Mouse (Mus musculus): ENCODE data around the gene Ifitm1. TPM values are rescaled to one million over a fixed set of nuclear protein-coding genes. Genes with fewer than 3 reads are reported as not detected.
A peak's percentile ranks its signal among the peaks of the same experiment; 100 is the strongest.

The Ifitm1 gene
- total and polyA plus RNA-seq, 3 experiments = 0.23 TPM; not detected in 2

- TF ChIP-seq EP300 (IDR thresholded peaks at IDR 0.05; ENCODE audit: low read depth in 1 of 2, low read length in 2 of 2) (peak in 1 of 2 experiments; percentile 29; a peak in 1 of 4 replicates), TAL1 (IDR thresholded peaks at IDR 0.05; ENCODE audit: low read length) (no peak), ZKSCAN1 (IDR thresholded peaks at IDR 0.05; ENCODE audit: low read depth, low read length) (no peak), MAFK (IDR thresholded peaks at IDR 0.05; ENCODE audit: borderline replicate concordance, low read depth, low read length) (no peak), POLR2AphosphoS5 (IDR thresholded peaks at IDR 0.05; ENCODE audit: borderline replicate concordance, low read depth, low read length) (no peak), CTCF (IDR thresholded peaks at IDR 0.05 in 2 of 3, conservative IDR thresholded peaks at IDR 0.05 in 1 of 3; ENCODE audit: control insufficient read depth in 1 of 3, insufficient read depth in 1 of 3, low read depth in 2 of 3, low read length in 3 of 3, poor library complexity in 1 of 3, severe bottlenecking in 1 of 3) (no peak), ZC3H11A (IDR thresholded peaks at IDR 0.05; ENCODE audit: low read depth, low read length) (no peak)
Observed at GRCm38 (mm10) chr7:140955758-140956555, 11.1 kb upstream of the Ifitm1 start, which contains the start of the genes Gm45717 and Ifitm2 (continued).

GRCm38 (mm10) chr7:140956556-140956869 is 10.5 kb upstream of the Ifitm1 start:
- DNase-seq (ENCODE audit: low read depth, low spot score) = no peak
- Histone ChIP-seq H3K9ac (ENCODE audit: control insufficient read depth, low read depth, low read length, poor library complexity, severe bottlenecking) (peak overlapping the region; percentile 48), H3K36me3 (ENCODE audit: control insufficient read depth in 1 of 2, insufficient read depth in 2 of 2, low read length in 2 of 2) (peaks cover 0 to 14% of the 10 kb centered on the region in 2 experiments; a peak in 2 of 4 replicates), H3K9me3 (replicated peaks; ENCODE audit: insufficient read depth, low read length) (no peaks in the 10 kb centered on the region), H3K4me3 (ENCODE audit: control insufficient read depth in 1 of 2, insufficient read depth in 1 of 2, low read depth in 2 of 2, low read length in 2 of 2) (peak overlapping the region; percentile 69 to 70), H3K27me3 (ENCODE audit: control insufficient read depth in 1 of 2, insufficient read depth in 2 of 2, low read length in 2 of 2) (no peaks in the 10 kb centered on the region; a peak in 1 of 4 replicates), H3K79me2 (ENCODE audit: control insufficient read depth, insufficient read depth, low read length, poor library complexity) (peaks cover 29% of the 10 kb centered on the region), H3K4me1 (ENCODE audit: control insufficient read depth in 1 of 2, insufficient read depth in 2 of 2, low read length in 2 of 2) (peaks cover 0 to 21% of the 10 kb centered on the region in 2 experiments; a peak in 3 of 4 replicates), H3K27ac (ENCODE audit: control insufficient read depth, low read depth, low read length) (peak overlapping the region; percentile 50)
- TF ChIP-seq POLR2AphosphoS2 (IDR thresholded peaks at IDR 0.05; ENCODE audit: low read length) (no peak), CHD2 (IDR thresholded peaks at IDR 0.05; ENCODE audit: low read length) (peak; percentile 6; the same call in 1 of the 2 replicates)

- Histone ChIP-seq H3K4me1 (ENCODE audit: control insufficient read depth in 1 of 2, insufficient read depth in 2 of 2, low read length in 2 of 2) (peaks cover 0 to 10% of the 10 kb centered on the region in 2 experiments; a peak in 2 of 4 replicates), H3K27ac (ENCODE audit: control insufficient read depth, low read depth, low read length) (no peak overlapping the region), H3K9ac (ENCODE audit: control insufficient read depth, low read depth, low read length, poor library complexity, severe bottlenecking) (no peak overlapping the region), H3K9me3 (replicated peaks; ENCODE audit: insufficient read depth, low read length) (no peaks in the 10 kb centered on the region), H3K79me2 (ENCODE audit: control insufficient read depth, insufficient read depth, low read length, poor library complexity) (peaks cover 13% of the 10 kb centered on the region), H3K27me3 (ENCODE audit: control insufficient read depth in 1 of 2, insufficient read depth in 2 of 2, low read length in 2 of 2) (peaks cover 0 to 6% of the 10 kb centered on the region in 2 experiments; a peak in 3 of 4 replicates), H3K36me3 (ENCODE audit: control insufficient read depth in 1 of 2, insufficient read depth in 2 of 2, low read length in 2 of 2) (peaks cover 0 to 2% of the 10 kb centered on the region in 2 experiments; a peak in 1 of 4 replicates), H3K4me3 (ENCODE audit: control insufficient read depth in 1 of 2, insufficient read depth in 1 of 2, low read depth in 2 of 2, low read length in 2 of 2) (no peak overlapping the region)
- TF ChIP-seq TAL1 (IDR thresholded peaks at IDR 0.05; ENCODE audit: low read length) (no peak), TBP (IDR thresholded peaks at IDR 0.05; ENCODE audit: low read depth, low read length) (no peak), NELFE (IDR thresholded peaks at IDR 0.05; ENCODE audit: low read depth, low read length) (no peak), ZMIZ1 (IDR thresholded peaks at IDR 0.05; ENCODE audit: low read depth, low read length) (no peak), POLR2AphosphoS2 (IDR thresholded peaks at IDR 0.05; ENCODE audit: low read length) (no peak), CTCF (IDR thresholded peaks at IDR 0.05 in 2 of 3, conservative IDR thresholded peaks at IDR 0.05 in 1 of 3; ENCODE audit: control insufficient read depth in 1 of 3, insufficient read depth in 1 of 3, low read depth in 2 of 3, low read length in 3 of 3, poor library complexity in 1 of 3, severe bottlenecking in 1 of 3) (peak in 2 of 3 experiments; percentile 27 to 57; a peak in 3 of 6 replicates), CHD1 (IDR thresholded peaks at IDR 0.05; ENCODE audit: low read depth, low read length) (no peak), RAD21 (IDR thresholded peaks at IDR 0.05; ENCODE audit: low read depth, low read length) (peak; percentile 63), CHD2 (IDR thresholded peaks at IDR 0.05; ENCODE audit: low read length) (no peak), MAZ (IDR thresholded peaks at IDR 0.05; ENCODE audit: low read depth, low read length) (no peak), UBTF (IDR thresholded peaks at IDR 0.05; ENCODE audit: borderline replicate concordance, insufficient read depth, low read depth, low read length) (no peak), SMC3 (IDR thresholded peaks at IDR 0.05; ENCODE audit: low read depth, low read length) (peak; percentile 63), MXI1 (IDR thresholded peaks at IDR 0.05; ENCODE audit: low read depth, low read length) (no peak), ZC3H11A (IDR thresholded peaks at IDR 0.05; ENCODE audit: low read depth, low read length) (peak; percentile 32)
- no peak for DNase-seq (ENCODE audit: low read depth, low spot score)
Observed at GRCm38 (mm10) chr7:140959181-140959901, 7.7 kb upstream of the Ifitm1 start.
